Mouse (Mus musculus): Measurements from ENCODE around the gene Paxx. TPM values are rescaled to one million over a fixed set of nuclear protein-coding genes. Genes with fewer than 3 reads are reported as not detected.

Paxx gene
- polyA plus RNA-seq, 1 experiment from 2014 or later: 14.3 TPM

DNA sequence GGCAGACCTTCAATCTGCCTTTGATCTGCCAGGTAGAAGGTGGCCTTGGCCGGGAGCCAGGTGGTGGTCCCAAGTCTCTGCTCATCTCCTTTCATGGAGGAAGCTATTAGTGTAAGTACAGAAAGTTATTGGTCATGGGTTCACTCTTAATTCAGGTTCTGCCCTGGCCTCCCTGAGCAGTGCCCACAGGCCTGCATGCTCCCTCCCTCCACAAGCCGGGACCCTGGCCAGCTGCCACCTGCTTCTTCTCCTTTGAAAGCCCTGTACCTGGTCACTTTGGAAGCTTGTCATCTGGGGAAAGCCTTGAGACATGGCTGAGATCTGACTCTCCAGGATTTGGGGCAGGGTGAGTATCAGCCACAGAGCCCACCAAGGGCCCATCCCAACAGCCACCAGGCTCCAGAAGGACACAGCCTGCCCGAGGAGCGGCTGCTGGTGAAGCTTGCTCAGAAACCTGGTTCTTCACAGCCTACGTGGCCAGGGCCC, 32.6 kb upstream of the Paxx start, which contains the start of gene Lcn12:
TSS of gene Lcn12 (minus strand) at position 436 of the 486 bp plus-strand sequence.
- Histone ChIP-seq H3K36me3 (replicated peaks; ENCODE audit: control insufficient read depth, insufficient read depth, low read depth, low read length) (no peaks in the 10 kb centered on the region), H3K27me3 (ENCODE audit: control insufficient read depth, insufficient read depth, low read length) (no peaks in the 10 kb centered on the region), H3K4me2 (ENCODE audit: low read depth, low read length) (no peak within 1 kb of the TSS), H3K9me3 (replicated peaks; ENCODE audit: control insufficient read depth, low read length) (no peaks in the 10 kb centered on the region), H3K9ac (replicated peaks; ENCODE audit: low read length) (no peak within 1 kb of the TSS), H3K4me3 (ENCODE audit: low read depth, low read length) (no peak within 1 kb of the TSS), H3K4me1 (ENCODE audit: control insufficient read depth, insufficient read depth, low read length) (no peaks in the 10 kb centered on the region), H3K27ac (replicated peaks; ENCODE audit: low read depth, low read length) (no peak within 1 kb of the TSS)
- DNase-seq (ENCODE audit: low spot score): no peak
- no peak for ATAC-seq (replicated peaks; ENCODE audit: insufficient number of reproducible peaks, low FRiP score, low TSS enrichment, low read depth)
- 90% methylated on average over 5 of the region's 5 CpGs for WGBS

DNA sequence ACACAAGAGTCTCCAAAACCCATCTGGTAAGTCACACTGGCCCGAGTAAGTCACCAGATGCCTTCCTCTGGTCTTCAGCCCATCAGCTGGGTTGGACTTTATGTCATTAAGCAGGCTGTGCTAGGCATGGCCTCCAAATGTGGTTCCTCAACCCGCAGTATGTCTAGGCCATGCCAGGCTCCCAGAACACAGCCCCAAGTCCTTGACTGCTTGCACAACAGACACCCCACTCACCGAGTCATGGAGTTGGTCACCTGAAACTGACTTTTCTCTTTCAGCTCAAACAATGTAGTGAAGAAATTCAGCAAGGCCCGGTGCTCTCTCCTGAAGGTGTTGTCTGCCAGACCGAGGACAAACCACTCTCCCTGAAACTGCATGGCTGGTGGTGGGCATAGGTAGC, 32.1 kb upstream of the Paxx start:
- no peak overlapping the region for H3K4me2 ChIP-seq (ENCODE audit: low read depth, low read length)
- no peak overlapping the region for H3K27ac ChIP-seq (replicated peaks; ENCODE audit: low read depth, low read length)
- no peaks in the 10 kb centered on the region for H3K9me3 ChIP-seq (replicated peaks; ENCODE audit: control insufficient read depth, low read length)
- H3K4me3 ChIP-seq (ENCODE audit: low read depth, low read length): no peak overlapping the region
- H3K4me1 ChIP-seq (ENCODE audit: control insufficient read depth, insufficient read depth, low read length): no peaks in the 10 kb centered on the region
- no peak overlapping the region for H3K9ac ChIP-seq (replicated peaks; ENCODE audit: low read length)
- no peaks in the 10 kb centered on the region for H3K36me3 ChIP-seq (replicated peaks; ENCODE audit: control insufficient read depth, insufficient read depth, low read depth, low read length)
- WGBS: 77% methylated on average over 5 of the region's 5 CpGs
- DNase-seq (ENCODE audit: low spot score) (no peak), ATAC-seq (replicated peaks; ENCODE audit: insufficient number of reproducible peaks, low FRiP score, low TSS enrichment, low read depth) (no peak)
- no peaks in the 10 kb centered on the region for H3K27me3 ChIP-seq (ENCODE audit: control insufficient read depth, insufficient read depth, low read length)

DNA sequence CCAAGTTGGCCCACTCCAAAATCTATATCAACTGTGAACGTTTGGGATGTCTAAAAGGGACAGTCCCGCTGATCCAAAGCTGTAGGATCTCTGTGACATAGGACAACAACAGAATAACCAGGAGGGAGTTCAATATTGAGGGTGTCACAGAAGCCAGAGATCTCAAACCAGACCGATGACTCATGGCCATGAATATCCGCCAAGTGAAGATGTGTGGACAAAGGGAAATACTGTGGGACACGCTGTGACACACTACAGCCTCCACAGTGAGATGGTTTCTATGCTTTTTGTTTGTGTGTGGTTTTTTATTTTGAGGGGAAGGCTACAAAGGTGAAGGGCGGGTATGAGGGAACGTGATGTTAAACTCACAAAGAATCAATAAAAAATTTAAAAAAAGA, 27.8 kb upstream of the Paxx start:
- WGBS: 80% methylated on average over 7 of the region's 7 CpGs
- no peaks in the 10 kb centered on the region for H3K9me3 ChIP-seq (replicated peaks; ENCODE audit: control insufficient read depth, low read length)

DNA sequence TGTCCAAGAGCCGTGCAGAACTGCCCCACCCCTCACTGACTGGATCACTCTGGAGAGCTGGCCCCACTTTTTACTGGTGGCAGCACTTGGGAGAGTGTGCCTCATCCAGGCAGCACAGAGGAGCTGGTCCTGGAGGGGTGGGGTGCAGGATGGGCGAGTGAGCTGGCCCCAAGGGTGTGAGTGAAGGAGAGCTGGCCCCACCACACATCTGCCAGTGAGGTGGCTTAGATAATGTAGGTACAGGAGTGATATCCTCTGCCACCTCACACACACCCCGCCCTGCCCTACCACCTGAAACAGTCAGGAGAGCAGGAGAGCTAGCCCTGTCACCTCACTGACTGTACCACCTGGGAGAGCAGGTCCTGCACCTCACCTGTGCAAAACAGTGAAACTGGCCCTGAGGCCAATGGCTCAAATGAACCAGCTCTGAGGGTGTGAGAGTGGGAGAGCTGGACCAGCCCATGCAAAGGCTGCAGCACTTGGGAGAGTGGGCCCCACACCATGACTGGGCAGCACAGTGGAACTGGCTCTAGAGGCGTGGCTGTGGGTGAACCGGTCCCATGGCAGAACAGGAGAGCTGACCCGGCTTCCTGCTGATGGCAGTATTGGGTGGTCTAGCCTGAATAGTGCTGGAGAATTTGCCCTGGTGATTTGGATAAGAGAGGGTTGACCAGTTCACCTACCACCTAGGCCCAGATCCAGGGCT, 27.2 kb upstream of the Paxx start:
- ATAC-seq (replicated peaks; ENCODE audit: insufficient number of reproducible peaks, low FRiP score, low TSS enrichment, low read depth) (no peak), DNase-seq (ENCODE audit: low spot score) (no peak)
- Histone ChIP-seq H3K9me3 (replicated peaks; ENCODE audit: control insufficient read depth, low read length) (no peaks in the 10 kb centered on the region), H3K4me2 (ENCODE audit: low read depth, low read length) (no peak overlapping the region), H3K9ac (replicated peaks; ENCODE audit: low read length) (no peak overlapping the region), H3K4me1 (ENCODE audit: control insufficient read depth, insufficient read depth, low read length) (no peaks in the 10 kb centered on the region), H3K27me3 (ENCODE audit: control insufficient read depth, insufficient read depth, low read length) (no peaks in the 10 kb centered on the region), H3K36me3 (replicated peaks; ENCODE audit: control insufficient read depth, insufficient read depth, low read depth, low read length) (no peaks in the 10 kb centered on the region), H3K4me3 (ENCODE audit: low read depth, low read length) (no peak overlapping the region), H3K27ac (replicated peaks; ENCODE audit: low read depth, low read length) (no peak overlapping the region)
- 78% methylated on average over 6 of the region's 6 CpGs for WGBS

More for the DNA sequence above, 27.8 kb upstream of the Paxx start:
- ATAC-seq (replicated peaks; ENCODE audit: insufficient number of reproducible peaks, low FRiP score, low TSS enrichment, low read depth): no peak
- Histone ChIP-seq H3K4me1 (ENCODE audit: control insufficient read depth, insufficient read depth, low read length) (no peaks in the 10 kb centered on the region), H3K27ac (replicated peaks; ENCODE audit: low read depth, low read length) (no peak overlapping the region), H3K4me3 (ENCODE audit: low read depth, low read length) (no peak overlapping the region), H3K27me3 (ENCODE audit: control insufficient read depth, insufficient read depth, low read length) (no peaks in the 10 kb centered on the region), H3K4me2 (ENCODE audit: low read depth, low read length) (no peak overlapping the region), H3K36me3 (replicated peaks; ENCODE audit: control insufficient read depth, insufficient read depth, low read depth, low read length) (no peaks in the 10 kb centered on the region), H3K9ac (replicated peaks; ENCODE audit: low read length) (no peak overlapping the region)
- no peak for DNase-seq (ENCODE audit: low spot score)

DNA sequence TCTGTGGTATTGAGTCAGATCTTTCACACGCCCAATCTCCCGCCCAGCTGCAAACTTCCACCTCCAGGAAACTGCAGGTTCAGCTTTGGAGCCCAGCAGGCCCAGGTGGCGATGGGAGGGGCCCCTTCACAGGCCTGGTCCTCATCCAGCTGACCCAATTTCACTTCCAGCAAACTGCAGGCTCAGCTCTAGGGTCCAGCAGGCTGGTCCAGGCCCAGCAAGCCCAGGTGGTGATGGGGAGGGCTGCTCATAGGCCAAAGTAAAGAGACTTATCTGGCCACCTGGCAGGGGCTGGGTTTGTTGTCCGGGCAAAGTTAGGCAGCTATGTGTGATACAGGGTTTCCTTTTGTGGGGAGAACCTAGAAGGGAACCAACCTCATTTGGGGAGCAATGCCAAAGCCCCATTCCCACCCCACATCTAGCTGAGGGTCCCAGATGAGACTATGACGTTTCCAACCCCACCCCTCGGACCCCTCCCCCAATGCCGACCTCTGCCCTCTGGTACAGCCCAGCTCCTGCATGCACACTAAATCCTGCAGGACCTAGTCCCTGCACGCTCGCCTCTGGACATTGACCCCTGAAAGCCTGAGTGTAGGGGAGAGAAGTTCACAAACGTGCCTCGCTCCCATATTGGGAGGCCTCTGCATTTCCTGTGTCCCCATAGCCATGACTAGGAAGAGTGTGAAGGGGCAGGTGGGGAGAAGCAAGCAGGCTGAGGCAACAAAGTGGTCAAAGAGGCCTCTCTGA, 24.2 kb upstream of the Paxx start:
- DNase-seq (ENCODE audit: low spot score) (no peak), ATAC-seq (replicated peaks; ENCODE audit: insufficient number of reproducible peaks, low FRiP score, low TSS enrichment, low read depth) (no peak)
- Histone ChIP-seq H3K4me1 (ENCODE audit: control insufficient read depth, insufficient read depth, low read length) (no peaks in the 10 kb centered on the region), H3K4me2 (ENCODE audit: low read depth, low read length) (no peak overlapping the region), H3K4me3 (ENCODE audit: low read depth, low read length) (no peak overlapping the region), H3K27me3 (ENCODE audit: control insufficient read depth, insufficient read depth, low read length) (no peaks in the 10 kb centered on the region), H3K9me3 (replicated peaks; ENCODE audit: control insufficient read depth, low read length) (no peaks in the 10 kb centered on the region), H3K36me3 (replicated peaks; ENCODE audit: control insufficient read depth, insufficient read depth, low read depth, low read length) (no peaks in the 10 kb centered on the region), H3K9ac (replicated peaks; ENCODE audit: low read length) (no peak overlapping the region), H3K27ac (replicated peaks; ENCODE audit: low read depth, low read length) (no peak overlapping the region)
- WGBS: 71% methylated on average over 11 of the region's 11 CpGs

DNA sequence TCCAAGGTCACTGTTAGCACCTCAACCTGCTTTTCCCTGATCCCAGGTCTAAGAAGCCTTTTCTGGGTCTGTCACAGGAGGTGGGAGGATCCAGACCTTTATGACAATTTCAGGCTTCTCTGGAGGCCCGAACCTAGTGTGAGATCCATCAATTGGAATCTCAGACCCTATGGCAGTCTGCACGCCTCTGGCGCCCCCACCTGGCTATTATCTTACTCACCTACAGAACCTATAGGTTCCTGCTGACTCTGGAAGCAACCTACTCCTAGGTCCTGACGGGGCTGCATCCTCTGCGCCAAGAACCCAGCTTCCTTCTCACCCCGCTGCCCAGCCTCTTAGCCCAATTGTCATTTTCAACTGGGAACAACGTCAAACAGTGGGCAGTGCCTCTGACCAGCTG, 22.1 kb upstream of the Paxx start:
- H3K4me2 ChIP-seq (ENCODE audit: low read depth, low read length): no peak overlapping the region
- H3K27me3 ChIP-seq (ENCODE audit: control insufficient read depth, insufficient read depth, low read length): no peaks in the 10 kb centered on the region
- H3K4me1 ChIP-seq (ENCODE audit: control insufficient read depth, insufficient read depth, low read length): no peaks in the 10 kb centered on the region
- no peak overlapping the region for H3K9ac ChIP-seq (replicated peaks; ENCODE audit: low read length)
- 28% methylated on average over 7 of the region's 7 CpGs for WGBS
- no peaks in the 10 kb centered on the region for H3K9me3 ChIP-seq (replicated peaks; ENCODE audit: control insufficient read depth, low read length)
- H3K4me3 ChIP-seq (ENCODE audit: low read depth, low read length): no peak overlapping the region
- H3K36me3 ChIP-seq (replicated peaks; ENCODE audit: control insufficient read depth, insufficient read depth, low read depth, low read length): no peaks in the 10 kb centered on the region
- DNase-seq (ENCODE audit: low spot score) (peak; percentile 49), ATAC-seq (replicated peaks; ENCODE audit: insufficient number of reproducible peaks, low FRiP score, low TSS enrichment, low read depth) (no peak)
- no peak overlapping the region for H3K27ac ChIP-seq (replicated peaks; ENCODE audit: low read depth, low read length)

DNA sequence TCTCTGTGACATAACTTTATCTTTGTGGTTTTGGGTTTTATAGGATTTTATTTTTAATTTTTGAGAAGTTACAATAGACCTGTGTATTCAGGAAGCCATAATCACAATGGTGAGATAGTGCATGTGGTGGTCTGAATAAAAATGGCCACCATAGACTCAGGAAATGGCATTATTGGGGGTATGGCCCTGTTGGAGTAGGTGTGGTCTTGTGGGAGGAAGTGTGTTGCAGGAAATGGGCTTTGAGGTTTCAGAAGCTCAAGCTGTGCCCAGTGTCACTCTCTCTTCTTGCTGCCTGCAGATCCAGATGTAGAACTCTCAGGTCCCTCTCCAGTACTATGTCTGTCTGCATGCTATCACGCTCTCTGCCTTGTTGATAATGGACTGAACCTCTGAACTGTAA, 19.6 kb upstream of the Paxx start:
- 76% methylated on average over 1 of the region's 1 CpGs for WGBS

More for the DNA sequence above, 19.6 kb upstream of the Paxx start:
- Histone ChIP-seq H3K27ac (replicated peaks; ENCODE audit: low read depth, low read length) (no peak overlapping the region), H3K9me3 (replicated peaks; ENCODE audit: control insufficient read depth, low read length) (no peaks in the 10 kb centered on the region), H3K4me3 (ENCODE audit: low read depth, low read length) (no peak overlapping the region), H3K9ac (replicated peaks; ENCODE audit: low read length) (no peak overlapping the region), H3K36me3 (replicated peaks; ENCODE audit: control insufficient read depth, insufficient read depth, low read depth, low read length) (no peaks in the 10 kb centered on the region), H3K4me1 (ENCODE audit: control insufficient read depth, insufficient read depth, low read length) (no peaks in the 10 kb centered on the region), H3K4me2 (ENCODE audit: low read depth, low read length) (no peak overlapping the region), H3K27me3 (ENCODE audit: control insufficient read depth, insufficient read depth, low read length) (no peaks in the 10 kb centered on the region)
- ATAC-seq (replicated peaks; ENCODE audit: insufficient number of reproducible peaks, low FRiP score, low TSS enrichment, low read depth): no peak
- DNase-seq (ENCODE audit: low spot score): no peak

All from embryonic facial prominence, embryonic 11.5 days (tissue).